ENCODE assay signal across 9 mouse cellular contexts in genomic region chr2:92645282-92646037, GRCm38 (mm10). TPM values are rescaled to one million over a fixed set of nuclear protein-coding genes. Genes with fewer than 3 reads are reported as not detected.
DNase-seq lines count a peak whose midpoint lies in the region; ATAC-seq and TF ChIP-seq lines count a peak whose summit lies in the region.
"Had no signal": no experiment of that assay in that cellular context is flagged by ENCODE, and none has a peak within 500 bp of the region (broad histone marks: within the 10 kb centered on the region; RNA-seq: fewer than 3 reads in every experiment).

No protein-coding gene starts in this region.

- no peak for TF ChIP-seq CTCF in hindbrain, postnatal 0 days (IDR thresholded peaks at IDR 0.05; ENCODE audit: low read depth)

- H3K9me3 ChIP-seq in hindbrain, embryonic 10.5 days, result no peaks in the 10 kb centered on the region
- H3K9me3 ChIP-seq in hindbrain, postnatal 0 days (ENCODE audit: low read length), result no peaks in the 10 kb centered on the region
- H3K9me3 ChIP-seq in embryonic facial prominence, embryonic 14.5 days (ENCODE audit: control insufficient read depth, low read length), result no peaks in the 10 kb centered on the region
- no peaks in the 10 kb centered on the region for H3K9me3 ChIP-seq in hindbrain, embryonic 13.5 days
- no peaks in the 10 kb centered on the region for H3K9me3 ChIP-seq in limb, embryonic 14.5 days (ENCODE audit: control insufficient read depth, low read length)
- H3K9me3 ChIP-seq: midbrain, embryonic 12.5 days had no signal

- no peak overlapping the region for H3K4me3 ChIP-seq in hindbrain, embryonic 10.5 days
- no peak overlapping the region for H3K4me3 ChIP-seq in hindbrain, postnatal 0 days (ENCODE audit: low read length)
- H3K4me3 ChIP-seq in embryonic facial prominence, embryonic 14.5 days (ENCODE audit: low read depth, low read length), result no peak overlapping the region
- H3K4me3 ChIP-seq in hindbrain, embryonic 13.5 days, result no peak overlapping the region
- no peak overlapping the region for H3K4me3 ChIP-seq in limb, embryonic 14.5 days (replicated peaks; ENCODE audit: low read length)
- H3K4me3 ChIP-seq: midbrain, embryonic 12.5 days had no signal

- ATAC-seq in hindbrain, postnatal 0 days, result no peak
- no peak for ATAC-seq in embryonic facial prominence, embryonic 14.5 days (ENCODE audit: low read depth)
- peak; percentile 49; the same call in 1 of the 2 replicates for ATAC-seq in hindbrain, embryonic 13.5 days (ENCODE audit: low FRiP score)
- no peak for ATAC-seq in limb, embryonic 14.5 days (ENCODE audit: low FRiP score, low read depth)
- no peak for ATAC-seq in erythroid progenitor cell, adult 5-6 weeks (replicated peaks; ENCODE audit: low FRiP score, poor library complexity, severe bottlenecking)
- no peak for ATAC-seq in megakaryocyte, adult 5-6 weeks (ENCODE audit: poor library complexity, severe bottlenecking)

- peaks cover 27% of the 10 kb centered on the region for H3K4me1 ChIP-seq in hindbrain, embryonic 10.5 days (replicated peaks)
- H3K4me1 ChIP-seq in hindbrain, postnatal 0 days (ENCODE audit: insufficient read depth, low read length), result peaks cover 9% of the 10 kb centered on the region; the same call in 1 of the 2 replicates
- peaks cover 6% of the 10 kb centered on the region for H3K4me1 ChIP-seq in embryonic facial prominence, embryonic 14.5 days (ENCODE audit: control insufficient read depth, insufficient read depth, low read length)
- H3K4me1 ChIP-seq in hindbrain, embryonic 13.5 days (replicated peaks), result peaks cover 20% of the 10 kb centered on the region
- peaks cover 10% of the 10 kb centered on the region; the same call in 1 of the 2 replicates for H3K4me1 ChIP-seq in limb, embryonic 14.5 days (ENCODE audit: control insufficient read depth, insufficient read depth, low read length)

- no peaks in the 10 kb centered on the region for H3K27me3 ChIP-seq in hindbrain, embryonic 10.5 days (ENCODE audit: insufficient read depth, poor library complexity, severe bottlenecking)
- no peaks in the 10 kb centered on the region for H3K27me3 ChIP-seq in hindbrain, postnatal 0 days (ENCODE audit: insufficient read depth, low read length)
- no peaks in the 10 kb centered on the region for H3K27me3 ChIP-seq in embryonic facial prominence, embryonic 14.5 days (replicated peaks; ENCODE audit: control insufficient read depth, insufficient read depth, low read length)
- no peaks in the 10 kb centered on the region for H3K27me3 ChIP-seq in hindbrain, embryonic 13.5 days
- no peaks in the 10 kb centered on the region for H3K27me3 ChIP-seq in limb, embryonic 14.5 days (ENCODE audit: control insufficient read depth, insufficient read depth, low read length)
- H3K27me3 ChIP-seq: midbrain, embryonic 12.5 days had no signal

- peak overlapping the region; percentile 66 for H3K27ac ChIP-seq in hindbrain, embryonic 10.5 days
- H3K27ac ChIP-seq in hindbrain, postnatal 0 days, result no peak overlapping the region; the same call in 1 of the 2 replicates
- H3K27ac ChIP-seq in embryonic facial prominence, embryonic 14.5 days (replicated peaks; ENCODE audit: low read depth, low read length), result 0 out of 2 replicates have a peak overlapping the region, but pooled peaks have one; percentile 4
- peak overlapping the region; percentile 74 for H3K27ac ChIP-seq in hindbrain, embryonic 13.5 days
- H3K27ac ChIP-seq in limb, embryonic 14.5 days (replicated peaks; ENCODE audit: low read depth, low read length), result no peak overlapping the region; the same call in 1 of the 2 replicates
- H3K27ac ChIP-seq: midbrain, embryonic 12.5 days had no signal

- no peak overlapping the region; the same call in 1 of the 2 replicates for H3K9ac ChIP-seq in hindbrain, postnatal 0 days (replicated peaks; ENCODE audit: low read length)
- H3K9ac ChIP-seq in embryonic facial prominence, embryonic 14.5 days (ENCODE audit: low read depth, low read length), result no peak overlapping the region
- H3K9ac ChIP-seq in hindbrain, embryonic 13.5 days, result no peak overlapping the region
- no peak overlapping the region for H3K9ac ChIP-seq in limb, embryonic 14.5 days (ENCODE audit: low read depth, low read length, severe bottlenecking)
- H3K9ac ChIP-seq: midbrain, embryonic 12.5 days had no signal

- 50% methylated on average over 7 of the region's 7 CpGs for WGBS in hindbrain, embryonic 10.5 days
- WGBS in hindbrain, postnatal 0 days, result 36% methylated on average over 7 of the region's 7 CpGs
- WGBS in embryonic facial prominence, embryonic 14.5 days, result 44% methylated on average over 7 of the region's 7 CpGs
- 44% methylated on average over 7 of the region's 7 CpGs for WGBS in hindbrain, embryonic 13.5 days
- 27% methylated on average over 7 of the region's 7 CpGs for WGBS in limb, embryonic 14.5 days

- no peaks in the 10 kb centered on the region for H3K36me3 ChIP-seq in hindbrain, embryonic 10.5 days
- H3K36me3 ChIP-seq in hindbrain, postnatal 0 days (ENCODE audit: insufficient read depth, low read length), result no peaks in the 10 kb centered on the region
- no peaks in the 10 kb centered on the region for H3K36me3 ChIP-seq in embryonic facial prominence, embryonic 14.5 days (ENCODE audit: control insufficient read depth, insufficient read depth, low read length)
- H3K36me3 ChIP-seq in hindbrain, embryonic 13.5 days, result no peaks in the 10 kb centered on the region
- no peaks in the 10 kb centered on the region for H3K36me3 ChIP-seq in limb, embryonic 14.5 days (ENCODE audit: control insufficient read depth, insufficient read depth, low read length)
- H3K36me3 ChIP-seq: midbrain, embryonic 12.5 days had no signal

- no peak overlapping the region for H3K4me2 ChIP-seq in hindbrain, postnatal 0 days (ENCODE audit: low read depth, low read length)
- H3K4me2 ChIP-seq in embryonic facial prominence, embryonic 14.5 days (ENCODE audit: low read depth, low read length), result no peak overlapping the region
- H3K4me2 ChIP-seq in hindbrain, embryonic 13.5 days, result no peak overlapping the region
- no peak overlapping the region for H3K4me2 ChIP-seq in limb, embryonic 14.5 days (replicated peaks; ENCODE audit: low read depth, low read length, severe bottlenecking)
- H3K4me2 ChIP-seq: midbrain, embryonic 12.5 days had no signal

- DNase-seq in hindbrain, embryonic 10.5 days (ENCODE audit: low spot score), result peak; percentile 15
- DNase-seq in hindbrain, postnatal 0 days (ENCODE audit: low spot score), result no peak
- DNase-seq in embryonic facial prominence, embryonic 14.5 days (ENCODE audit: low spot score), result peak; percentile 50
- DNase-seq in limb, embryonic 14.5 days (ENCODE audit: low spot score), result peak; percentile 14
- DNase-seq in left cerebral cortex, adult 9 months (ENCODE audit: low spot score in 2 of 2), result no peak

- TF ChIP-seq POLR2A in limb, embryonic 14.5 days (IDR thresholded peaks at IDR 0.05; ENCODE audit: borderline replicate concordance, extremely low read depth, insufficient read depth, insufficient read length), result no peak

RNA-seq across cellular contexts. Expression of gene Chst1, which starts 46.0 kb away (rescaled TPM):
- 3.9 and 5.0 TPM in 2 replicates for polyA plus RNA-seq in hindbrain, embryonic 10.5 days (2016; fragmentation: Nextera tagmentation; extraction: Ambion mirVana)
- 34.9 and 49.2 TPM in 2 replicates for total RNA-seq in hindbrain, postnatal 0 days (2014; rRNA removed)
- polyA plus RNA-seq in hindbrain, postnatal 0 days (2015; fragmentation: Nextera tagmentation; extraction: Ambion mirVana), result 23.2 and 24.4 TPM in 2 replicates
- polyA plus RNA-seq in embryonic facial prominence, embryonic 14.5 days (2014; fragmentation: Nextera tagmentation; extraction: Ambion mirVana), result 8.6 and 9.1 TPM in 2 replicates
- polyA plus RNA-seq in hindbrain, embryonic 13.5 days (2015; fragmentation: Nextera tagmentation; extraction: Ambion mirVana), result 13.6 and 14.6 TPM in 2 replicates
- polyA plus RNA-seq in limb, embryonic 14.5 days (2012; rRNA removed), result 15.2 and 21.6 TPM in 2 replicates
- polyA plus RNA-seq in limb, embryonic 14.5 days (2014; fragmentation: Nextera tagmentation; extraction: Ambion mirVana), result 6.9 and 7.1 TPM in 2 replicates
- not detected in 2 replicates for total RNA-seq in erythroid progenitor cell, adult 5-6 weeks (2015; ENCODE audit: low replicate concordance)
- total RNA-seq in erythroid progenitor cell, adult 5-6 weeks (2017; ENCODE audit: low replicate concordance), result not detected in 2 replicates
- total RNA-seq in megakaryocyte, adult 5-6 weeks (2015), result 0.91 and 1.3 TPM in 2 replicates
- 1.0 and 1.1 TPM in 2 replicates for total RNA-seq in megakaryocyte, adult 5-6 weeks (2017)

Comparison
In these comparisons a context has a peak if more than half of its experiments do, and no peak if none do; other contexts are left out.
1. DNase-seq: peak in hindbrain, embryonic 10.5 days (single experiment), embryonic facial prominence, embryonic 14.5 days (single experiment) and limb, embryonic 14.5 days (single experiment); none in hindbrain, postnatal 0 days (single experiment) and left cerebral cortex, adult 9 months (0 of 2).
2. H3K27ac ChIP-seq: peak in hindbrain, embryonic 10.5 days (single experiment), embryonic facial prominence, embryonic 14.5 days (single experiment) and hindbrain, embryonic 13.5 days (single experiment); none in hindbrain, postnatal 0 days (single experiment) and limb, embryonic 14.5 days (single experiment).